Mouse (Mus musculus): ENCODE measurements around the gene Umad1. TPM values are rescaled to one million over a fixed set of nuclear protein-coding genes. Genes with fewer than 3 reads are reported as not detected.

Gene Umad1
- total RNA-seq, 2 experiments from 2014 or later = 10.2 to 10.4 TPM

- no peak for DNase-seq
Measured at GRCm38 (mm10) chr6:8368198-8368864, 109.2 kb downstream of the Umad1 start.

- DNase-seq = no peak
Measured at GRCm38 (mm10) chr6:8370624-8371023, 111.5 kb downstream of the Umad1 start.

- DNase-seq = no peak
Measured at GRCm38 (mm10) chr6:8373051-8373450, 114.0 kb downstream of the Umad1 start.

GRCm38 (mm10) chr6:8373851-8374250, 114.8 kb downstream of the Umad1 start:
- DNase-seq = no peak

GRCm38 (mm10) chr6:8374290-8374689, 115.2 kb downstream of the Umad1 start:
- DNase-seq = no peak

GRCm38 (mm10) chr6:8374712-8375111, 115.6 kb downstream of the Umad1 start:
- no peak for DNase-seq

GRCm38 (mm10) chr6:8376351-8376750, 117.3 kb downstream of the Umad1 start:
- no peak for DNase-seq

GRCm38 (mm10) chr6:8377667-8378066, 118.6 kb downstream of the Umad1 start:
- DNase-seq = no peak

GRCm38 (mm10) chr6:8389307-8389706, 130.2 kb downstream of the Umad1 start:
- no peak for DNase-seq

- DNase-seq = no peak
Measured at GRCm38 (mm10) chr6:8390296-8390695, 131.2 kb downstream of the Umad1 start.

- no peak for DNase-seq
Measured at GRCm38 (mm10) chr6:8390935-8391334, 131.8 kb downstream of the Umad1 start.

GRCm38 (mm10) chr6:8393029-8393428, 133.9 kb downstream of the Umad1 start:
- no peak for DNase-seq

GRCm38 (mm10) chr6:8394044-8394443, 135.0 kb downstream of the Umad1 start:
- no peak for DNase-seq

- no peak for DNase-seq
Measured at GRCm38 (mm10) chr6:8395061-8395460, 136.0 kb downstream of the Umad1 start.

GRCm38 (mm10) chr6:8397252-8397651, 138.2 kb downstream of the Umad1 start:
- no peak for DNase-seq

GRCm38 (mm10) chr6:8399710-8400109, 140.6 kb downstream of the Umad1 start:
- DNase-seq = no peak

GRCm38 (mm10) chr6:8403127-8403526, 144.0 kb downstream of the Umad1 start:
- no peak for DNase-seq

GRCm38 (mm10) chr6:8405844-8406243, 146.8 kb downstream of the Umad1 start:
- DNase-seq = no peak

GRCm38 (mm10) chr6:8408332-8408731, 149.2 kb downstream of the Umad1 start:
- DNase-seq = no peak

- no peak for DNase-seq
Measured at GRCm38 (mm10) chr6:8409865-8410264, 150.8 kb downstream of the Umad1 start.

GRCm38 (mm10) chr6:8412845-8413598, 153.9 kb downstream of the Umad1 start:
- no peak for DNase-seq

- no peak for DNase-seq
Measured at GRCm38 (mm10) chr6:8414020-8414419, 154.9 kb downstream of the Umad1 start.

GRCm38 (mm10) chr6:8415823-8416222, 156.7 kb downstream of the Umad1 start:
- DNase-seq = no peak
